Mouse (Mus musculus): ENCODE measurements around the gene Olfr917. TPM values are rescaled to one million over a fixed set of nuclear protein-coding genes. Genes with fewer than 3 reads are reported as not detected.

The Olfr917 gene
- polyA plus RNA-seq (2012; rRNA removed; ENCODE audit: low replicate concordance) = not detected in 2 replicates

GRCm38 (mm10) chr9:38665742-38666141 lies at the start of gene Olfr917:
Gene Olfr917 (minus strand): TSS chr9:38665842.

GRCm38 (mm10) chr9:38674501-38674900 lies 8.9 kb upstream of the Olfr917 start, which contains the start of gene Olfr918:
Gene Olfr918 (minus strand): TSS chr9:38674601.

GRCm38 (mm10) chr9:38659775-38660174 lies 5.9 kb downstream of the Olfr917 start, which contains the start of gene Olfr916:
Gene Olfr916 (minus strand): TSS chr9:38659875.

Other genes with a start within 250 kb of the Olfr917 start
- gene Olfr901, start 236.4 kb downstream of the Olfr917 start, polyA plus RNA-seq (2012; rRNA removed; ENCODE audit: low replicate concordance) = not detected in 2 replicates
- not detected in 2 replicates for gene Olfr902, start 218.2 kb downstream of the Olfr917 start, polyA plus RNA-seq (2012; rRNA removed; ENCODE audit: low replicate concordance)
- gene Olfr904, start 202.7 kb downstream of the Olfr917 start, polyA plus RNA-seq (2012; rRNA removed; ENCODE audit: low replicate concordance) = not detected in 2 replicates
- gene Olfr905, start 194.7 kb downstream of the Olfr917 start, polyA plus RNA-seq (2012; rRNA removed; ENCODE audit: low replicate concordance) = not detected in 2 replicates
- not detected in 2 replicates for gene Olfr906, start 178.8 kb downstream of the Olfr917 start, polyA plus RNA-seq (2012; rRNA removed; ENCODE audit: low replicate concordance)
- not detected in 2 replicates for gene Olfr907, start 170.0 kb downstream of the Olfr917 start, polyA plus RNA-seq (2012; rRNA removed; ENCODE audit: low replicate concordance)
- gene Olfr911-ps1, start 144.3 kb downstream of the Olfr917 start, polyA plus RNA-seq (2012; rRNA removed; ENCODE audit: low replicate concordance) = not detected in 2 replicates
- not detected in 2 replicates for gene Olfr910, start 128.0 kb downstream of the Olfr917 start, polyA plus RNA-seq (2012; rRNA removed; ENCODE audit: low replicate concordance)
- not detected in 2 replicates for gene Olfr912, start 85.7 kb downstream of the Olfr917 start, polyA plus RNA-seq (2012; rRNA removed; ENCODE audit: low replicate concordance)
- not detected in 2 replicates for gene Olfr913, start 73.1 kb downstream of the Olfr917 start, polyA plus RNA-seq (2012; rRNA removed; ENCODE audit: low replicate concordance)
- not detected in 2 replicates for gene Olfr914, start 60.7 kb downstream of the Olfr917 start, polyA plus RNA-seq (2012; rRNA removed; ENCODE audit: low replicate concordance)
- not detected in 2 replicates for gene Olfr916, start 6.0 kb downstream of the Olfr917 start, polyA plus RNA-seq (2012; rRNA removed; ENCODE audit: low replicate concordance)
- not detected in 2 replicates for gene Olfr918, start 8.8 kb upstream of the Olfr917 start, polyA plus RNA-seq (2012; rRNA removed; ENCODE audit: low replicate concordance)
- not detected in 2 replicates for gene Olfr919, start 37.8 kb upstream of the Olfr917 start, polyA plus RNA-seq (2012; rRNA removed; ENCODE audit: low replicate concordance)
- 29.9 and 35.9 TPM in 2 replicates for gene Vwa5a, start 52.4 kb upstream of the Olfr917 start, polyA plus RNA-seq (2012; rRNA removed; ENCODE audit: low replicate concordance)
- gene Olfr920, start 86.5 kb upstream of the Olfr917 start, polyA plus RNA-seq (2012; rRNA removed; ENCODE audit: low replicate concordance) = 0.21 and 0.32 TPM in 2 replicates
- not detected in 2 replicates for gene Olfr921, start 107.2 kb upstream of the Olfr917 start, polyA plus RNA-seq (2012; rRNA removed; ENCODE audit: low replicate concordance)
- not detected in 2 replicates for gene Olfr922, start 148.8 kb upstream of the Olfr917 start, polyA plus RNA-seq (2012; rRNA removed; ENCODE audit: low replicate concordance)
- not detected in 2 replicates for gene Olfr923, start 160.7 kb upstream of the Olfr917 start, polyA plus RNA-seq (2012; rRNA removed; ENCODE audit: low replicate concordance)
- gene Olfr924, start 178.6 kb upstream of the Olfr917 start, polyA plus RNA-seq (2012; rRNA removed; ENCODE audit: low replicate concordance) = not detected in 2 replicates
- not detected in 2 replicates for gene Olfr26, start 189.2 kb upstream of the Olfr917 start, polyA plus RNA-seq (2012; rRNA removed; ENCODE audit: low replicate concordance)
- not detected in 2 replicates for gene Olfr926, start 211.3 kb upstream of the Olfr917 start, polyA plus RNA-seq (2012; rRNA removed; ENCODE audit: low replicate concordance)

Data from subcutaneous adipose tissue, adult 2 months (tissue).